Mouse (Mus musculus): ENCODE measurements around the gene Fhl3.

DNA sequence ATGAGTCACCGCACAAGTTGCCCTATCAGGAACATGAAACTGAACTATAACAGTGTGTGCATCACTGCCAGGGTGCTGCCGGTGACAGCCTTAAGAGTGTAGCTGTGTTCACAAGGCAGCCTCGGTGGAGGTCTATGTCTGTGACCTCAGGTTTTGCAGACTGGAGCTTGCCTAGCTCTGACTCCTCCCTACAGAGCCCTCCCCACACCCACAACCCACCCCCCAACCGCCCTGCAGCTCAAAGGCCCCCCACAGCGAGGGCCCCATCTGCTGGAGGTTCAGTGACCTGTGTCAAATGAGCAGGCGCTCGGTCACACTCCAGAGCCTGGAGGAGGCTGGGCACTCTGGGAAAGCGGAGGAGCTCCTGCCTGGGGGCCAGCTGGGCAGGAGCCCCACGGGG lies 47.6 kb upstream of the Fhl3 start:
- TF ChIP-seq CTCF (IDR thresholded peaks at IDR 0.05; ENCODE audit: extremely low read depth, insufficient read depth, insufficient read length, insufficient replicate concordance) (no peak), POLR2A (IDR thresholded peaks at IDR 0.05; ENCODE audit: low read depth, low read length) (no peak)

Measured in spleen, adult 2 months (tissue).